Mouse (Mus musculus) midbrain, embryonic 16.5 days (tissue): ENCODE results near the gene Sfi1. TPM values are rescaled to one million over a fixed set of nuclear protein-coding genes. Genes with fewer than 3 reads are reported as not detected.
"Not testable (repeated sequence)": the region's sequence is repeated elsewhere in the genome, so short reads cannot be mapped to it uniquely, and the experiment has no call there.

Experiments
- ATAC-seq: fragments of 200-750 bp; cut with Nextera tagmentation; 2 replicates; pipeline ENCODE4 v1.8.0; 2017; ENCODE audit warnings: moderate TSS enrichment
- H3K27ac ChIP-seq: fragments of 300-500 bp; sonication (generic); 2 replicates; pipeline ENCODE4 v1.5.1; 2014; ENCODE audit warnings: mild to moderate bottlenecking, low read length, mixed read lengths
- H3K27me3 ChIP-seq: fragments of 300-500 bp; sonication (generic); 2 replicates; pipeline ENCODE4 v1.6.1; 2014; ENCODE audit warnings: low read depth, low read length, mixed read lengths; ENCODE audit not compliant: control insufficient read depth, insufficient read depth
- H3K36me3 ChIP-seq: fragments of 300-500 bp; sonication (generic); 2 replicates; pipeline ENCODE4 v1.6.1; 2014; ENCODE audit warnings: mild to moderate bottlenecking, low read length, moderate library complexity, mixed read lengths; ENCODE audit not compliant: control insufficient read depth, insufficient read depth
- H3K4me1 ChIP-seq: fragments of 300-500 bp; sonication (generic); 2 replicates; pipeline ENCODE4 v1.6.1; 2014; ENCODE audit warnings: mild to moderate bottlenecking, low read length, mixed read lengths; ENCODE audit not compliant: control insufficient read depth, insufficient read depth
- H3K4me2 ChIP-seq: fragments of 300-500 bp; sonication (generic); 2 replicates; pipeline ENCODE4 v1.6.1; 2014; ENCODE audit warnings: mild to moderate bottlenecking, low read length, mixed read lengths
- H3K4me3 ChIP-seq: fragments of 300-500 bp; sonication (generic); 2 replicates; pipeline ENCODE4 v1.5.1; 2014; ENCODE audit warnings: low read depth, mild to moderate bottlenecking, low read length, moderate library complexity, mixed read lengths
- H3K9ac ChIP-seq: fragments of 300-500 bp; sonication (generic); 2 replicates; pipeline ENCODE4 v1.6.1; 2014; ENCODE audit warnings: low read depth, low read length, mixed read lengths
- H3K9me3 ChIP-seq: fragments of 300-500 bp; sonication (generic); replicated peaks from 2 replicates; pipeline ENCODE4 v1.6.1; 2014; ENCODE audit warnings: mild to moderate bottlenecking, low read length, mixed read lengths; ENCODE audit not compliant: control insufficient read depth, poor library complexity, severe bottlenecking
- WGBS: fragments of 180-500 bp; shearing (Covaris S2); extraction: QIAGEN DNeasy Blood & Tissue Kit; methylation state at CpG from one replicate; pipeline ENCODE4 v1.1.7; 2014; 5-methylcytosine and 5-hydroxymethylcytosine counted together
- polyA plus RNA-seq: library from polyadenylated mRNA; unstranded; fragments of >200 nt; fragmentation: Nextera tagmentation; extraction: Ambion mirVana; gene quantifications from 2 replicates; pipeline ENCODE4 v1.2.1, GENCODE M21; 2015

Sfi1 gene
- polyA plus RNA-seq, 1 experiment from 2014 or later = 19.4 TPM

- peaks cover 13% of the 10 kb centered on the region for H3K9me3 ChIP-seq
- H3K4me1 ChIP-seq, H3K36me3 ChIP-seq, H3K27me3 ChIP-seq, H3K4me2 ChIP-seq, H3K27ac ChIP-seq, H3K9ac ChIP-seq, H3K4me3 ChIP-seq: not testable (repeated sequence)
- WGBS = 74% methylated on average over 1 of the region's 1 CpGs
- ATAC-seq = peak; percentile 22; the same call in 1 of the 2 replicates
Measured at GRCm38 (mm10) chr11:3153666-3154397, 39.4 kb downstream of the Sfi1 start.

- 94% methylated on average over 4 of the region's 4 CpGs for WGBS
- not testable (repeated sequence) for H3K4me3 ChIP-seq, H3K9me3 ChIP-seq, H3K4me1 ChIP-seq, H3K36me3 ChIP-seq, H3K27me3 ChIP-seq, H3K4me2 ChIP-seq, H3K9ac ChIP-seq, H3K27ac ChIP-seq
- ATAC-seq = peak; percentile 54
Measured at GRCm38 (mm10) chr11:3151358-3151757, 41.9 kb downstream of the Sfi1 start.

- not testable (repeated sequence) for H3K9me3 ChIP-seq, H3K27me3 ChIP-seq, H3K27ac ChIP-seq, H3K4me3 ChIP-seq, H3K36me3 ChIP-seq, H3K4me2 ChIP-seq, H3K4me1 ChIP-seq, H3K9ac ChIP-seq, ATAC-seq
- 97% methylated on average over 11 of the region's 12 CpGs for WGBS
Measured at GRCm38 (mm10) chr11:3150677-3151003, 42.6 kb downstream of the Sfi1 start.

GRCm38 (mm10) chr11:3150003-3150676, 43.1 kb downstream of the Sfi1 start:
- not testable (repeated sequence) for H3K4me3 ChIP-seq, H3K4me2 ChIP-seq, H3K4me1 ChIP-seq, H3K27me3 ChIP-seq, H3K27ac ChIP-seq, H3K9ac ChIP-seq, H3K9me3 ChIP-seq, ATAC-seq, H3K36me3 ChIP-seq
- 96% methylated on average over 23 of the region's 24 CpGs for WGBS

GRCm38 (mm10) chr11:3149471-3149870, 43.8 kb downstream of the Sfi1 start:
- H3K9me3 ChIP-seq, H3K4me1 ChIP-seq, H3K9ac ChIP-seq, H3K4me3 ChIP-seq, ATAC-seq, H3K4me2 ChIP-seq, H3K27ac ChIP-seq, H3K36me3 ChIP-seq, H3K27me3 ChIP-seq: not testable (repeated sequence)
- 98% methylated on average over 4 of the region's 4 CpGs for WGBS

GRCm38 (mm10) chr11:3146806-3147205, 46.5 kb downstream of the Sfi1 start:
- not testable (repeated sequence) for H3K9me3 ChIP-seq, H3K4me2 ChIP-seq, H3K36me3 ChIP-seq, H3K4me1 ChIP-seq, H3K27ac ChIP-seq, H3K27me3 ChIP-seq, H3K9ac ChIP-seq, ATAC-seq, H3K4me3 ChIP-seq
- 89% methylated on average over 2 of the region's 2 CpGs for WGBS

GRCm38 (mm10) chr11:3145359-3146165, 47.7 kb downstream of the Sfi1 start:
- H3K4me3 ChIP-seq, H3K27me3 ChIP-seq, H3K9ac ChIP-seq, H3K4me2 ChIP-seq, H3K36me3 ChIP-seq, ATAC-seq, H3K4me1 ChIP-seq, H3K27ac ChIP-seq, H3K9me3 ChIP-seq: not testable (repeated sequence)
- 82% methylated on average over 7 of the region's 9 CpGs for WGBS

GRCm38 (mm10) chr11:3143984-3144383, 49.3 kb downstream of the Sfi1 start:
- H3K27ac ChIP-seq, H3K4me2 ChIP-seq, H3K36me3 ChIP-seq, H3K9ac ChIP-seq, H3K4me3 ChIP-seq, H3K9me3 ChIP-seq, H3K27me3 ChIP-seq, H3K4me1 ChIP-seq, ATAC-seq: not testable (repeated sequence)
- WGBS = 80% methylated on average over 3 of the region's 3 CpGs

- peak; percentile 72 for ATAC-seq
- H3K4me3 ChIP-seq, H3K9ac ChIP-seq, H3K27ac ChIP-seq, H3K36me3 ChIP-seq, H3K9me3 ChIP-seq, H3K4me2 ChIP-seq, H3K4me1 ChIP-seq, H3K27me3 ChIP-seq: not testable (repeated sequence)
- 88% methylated on average over 4 of the region's 5 CpGs for WGBS
Measured at GRCm38 (mm10) chr11:3142413-3142812, 50.9 kb downstream of the Sfi1 start.
